In genomic region chr4:127249701-127250349, GRCm38 (mm10) we compare ENCODE assay signal across 9 mouse cellular contexts. TPM values are rescaled to one million over a fixed set of nuclear protein-coding genes. Genes with fewer than 3 reads are reported as not detected.
DNase-seq lines count a peak whose midpoint lies in the region; ATAC-seq and TF ChIP-seq lines count a peak whose summit lies in the region.
"Had no signal": no experiment of that assay in that cellular context is flagged by ENCODE, and none has a peak within 500 bp of the region (broad histone marks: within the 10 kb centered on the region; RNA-seq: fewer than 3 reads in every experiment).

No protein-coding gene starts in this region.

- no peaks in the 10 kb centered on the region for H3K9me3 ChIP-seq in CH12.LX (replicated peaks; ENCODE audit: low read length)
- no peaks in the 10 kb centered on the region for H3K9me3 ChIP-seq in forebrain, embryonic 11.5 days (ENCODE audit: control insufficient read depth, low read length)
- H3K9me3 ChIP-seq in heart, embryonic 15.5 days (replicated peaks) = no peaks in the 10 kb centered on the region
- H3K9me3 ChIP-seq in liver, embryonic 12.5 days (replicated peaks) = no peaks in the 10 kb centered on the region
- H3K9me3 ChIP-seq in neural tube, embryonic 11.5 days (ENCODE audit: control insufficient read depth, low read length) = no peaks in the 10 kb centered on the region
- no peaks in the 10 kb centered on the region for H3K9me3 ChIP-seq in stomach, embryonic 16.5 days (replicated peaks; ENCODE audit: control insufficient read depth, low read length)
- H3K9me3 ChIP-seq: megakaryocyte, embryonic 14.5 days had no signal

- H3K9ac ChIP-seq in CH12.LX (ENCODE audit: insufficient read depth, low read depth) = no peak overlapping the region
- H3K9ac ChIP-seq in forebrain, embryonic 11.5 days (ENCODE audit: low read length) = no peak overlapping the region
- no peak overlapping the region for H3K9ac ChIP-seq in heart, embryonic 15.5 days
- H3K9ac ChIP-seq in liver, embryonic 12.5 days = no peak overlapping the region
- H3K9ac ChIP-seq in neural tube, embryonic 11.5 days (ENCODE audit: low read length) = no peak overlapping the region
- H3K9ac ChIP-seq in stomach, embryonic 16.5 days (ENCODE audit: low read length) = no peak overlapping the region

- peak; percentile 64 to 99 for TF ChIP-seq CTCF in CH12.LX (conservative IDR thresholded peaks at IDR 0.05 in 1 of 2, IDR thresholded peaks at IDR 0.05 in 1 of 2; ENCODE audit: low read depth in 2 of 2, low read length in 2 of 2)

- in situ Hi-C loops in CH12.LX (cut with MboI; ENCODE audit: low pct_ligation_motif_present, low pct_unique_long_range_greater_than_20kb, low sequenced_read_pairs) = loop anchor here (10.0 kb wide), 1 partner anchor 175 kb away; the partner anchor contains the start of gene Zmym6

- peaks cover 0 to 15% of the 10 kb centered on the region in 2 experiments; a peak in 2 of 4 replicates for H3K4me1 ChIP-seq in CH12.LX (ENCODE audit: control insufficient read depth in 1 of 2, insufficient read depth in 2 of 2)
- no peaks in the 10 kb centered on the region for H3K4me1 ChIP-seq in forebrain, embryonic 11.5 days (replicated peaks; ENCODE audit: control insufficient read depth, insufficient read depth, low read length)
- peaks cover 23% of the 10 kb centered on the region for H3K4me1 ChIP-seq in heart, embryonic 15.5 days (replicated peaks)
- peaks cover 12% of the 10 kb centered on the region for H3K4me1 ChIP-seq in liver, embryonic 12.5 days
- H3K4me1 ChIP-seq in neural tube, embryonic 11.5 days (ENCODE audit: control insufficient read depth, insufficient read depth, low read length) = peaks cover under 1% of the 10 kb centered on the region; the same call in 1 of the 2 replicates
- H3K4me1 ChIP-seq in stomach, embryonic 16.5 days (ENCODE audit: control insufficient read depth, insufficient read depth, low read length) = peaks cover 10% of the 10 kb centered on the region

- peak; percentile 86 for TF ChIP-seq RAD21 in CH12.LX (IDR thresholded peaks at IDR 0.05; ENCODE audit: low read depth, low read length)

- no peak for TF ChIP-seq POLR2A in CH12.LX (IDR thresholded peaks at IDR 0.05; ENCODE audit: low read depth, low read length)

- H3K27ac ChIP-seq in CH12.LX (ENCODE audit: insufficient read depth, low read depth) = no peak overlapping the region
- H3K27ac ChIP-seq in forebrain, embryonic 11.5 days (ENCODE audit: low read depth, low read length) = no peak overlapping the region
- no peak overlapping the region for H3K27ac ChIP-seq in heart, embryonic 15.5 days
- no peak overlapping the region for H3K27ac ChIP-seq in liver, embryonic 12.5 days
- no peak overlapping the region for H3K27ac ChIP-seq in neural tube, embryonic 11.5 days (ENCODE audit: low read depth, low read length)
- H3K27ac ChIP-seq in stomach, embryonic 16.5 days (ENCODE audit: low read length) = no peak overlapping the region

- DNase-seq in CH12.LX (ENCODE audit: extremely low read depth) = peak; percentile 93
- DNase-seq in c-Kit-positive CD71-positive TER-119-negative erythroid progenitor cells, embryonic 14.5 days (ENCODE audit: low read depth) = peak; percentile 90
- DNase-seq in forebrain, embryonic 11.5 days (ENCODE audit: low spot score) = peak; percentile 92
- peak; percentile 95 for DNase-seq in kidney, postnatal 14 days
- DNase-seq in neural tube, embryonic 11.5 days (ENCODE audit: low spot score) = peak; percentile 94

- no peak overlapping the region for H3K4me2 ChIP-seq in CH12.LX (ENCODE audit: insufficient read depth, low read depth, poor library complexity, severe bottlenecking)
- H3K4me2 ChIP-seq in forebrain, embryonic 11.5 days (ENCODE audit: low read depth, low read length, severe bottlenecking) = no peak overlapping the region
- no peak overlapping the region for H3K4me2 ChIP-seq in heart, embryonic 15.5 days
- no peak overlapping the region for H3K4me2 ChIP-seq in liver, embryonic 12.5 days
- no peak overlapping the region for H3K4me2 ChIP-seq in neural tube, embryonic 11.5 days (ENCODE audit: low read depth)
- H3K4me2 ChIP-seq in stomach, embryonic 16.5 days (ENCODE audit: low read depth, low read length) = no peak overlapping the region

- H3K4me3 ChIP-seq in CH12.LX (replicated peaks in 1 of 3; ENCODE audit: low read depth in 2 of 3, low read length in 2 of 3, poor library complexity in 1 of 3) = no peak overlapping the region
- no peak overlapping the region for H3K4me3 ChIP-seq in forebrain, embryonic 11.5 days (ENCODE audit: low read depth, low read length)
- no peak overlapping the region for H3K4me3 ChIP-seq in heart, embryonic 15.5 days
- no peak overlapping the region for H3K4me3 ChIP-seq in liver, embryonic 12.5 days
- H3K4me3 ChIP-seq in neural tube, embryonic 11.5 days (ENCODE audit: low read depth, low read length) = no peak overlapping the region
- no peak overlapping the region for H3K4me3 ChIP-seq in stomach, embryonic 16.5 days (replicated peaks; ENCODE audit: low read length)
- H3K4me3 ChIP-seq: megakaryocyte, embryonic 14.5 days had no signal

- WGBS in forebrain, embryonic 11.5 days = 5% methylated on average over 5 of the region's 5 CpGs
- 2% methylated on average over 5 of the region's 5 CpGs for WGBS in heart, embryonic 15.5 days
- 3% methylated on average over 5 of the region's 5 CpGs for WGBS in liver, embryonic 12.5 days (ENCODE audit: insufficient replicate concordance)
- WGBS in neural tube, embryonic 11.5 days = 1% methylated on average over 5 of the region's 5 CpGs
- under 1% methylated on average over 5 of the region's 5 CpGs for WGBS in stomach, embryonic 16.5 days

- H3K79me2 ChIP-seq in CH12.LX (replicated peaks; ENCODE audit: control insufficient read depth, extremely low read depth, insufficient read depth, poor library complexity, severe bottlenecking) = 0 out of 2 replicates have a peak, but pooled peaks cover 1% of the 10 kb centered on the region

- ATAC-seq in forebrain, embryonic 11.5 days (replicated peaks; ENCODE audit: low FRiP score) = peak; percentile 87
- peak; percentile 56 for ATAC-seq in heart, embryonic 15.5 days (replicated peaks; ENCODE audit: insufficient number of reproducible peaks, insufficient read depth, low FRiP score, low read depth)
- peak; percentile 86 for ATAC-seq in liver, embryonic 12.5 days
- ATAC-seq in neural tube, embryonic 11.5 days (ENCODE audit: insufficient read depth, low FRiP score, low TSS enrichment) = peak; percentile 74; the same call in 1 of the 2 replicates
- ATAC-seq in stomach, embryonic 16.5 days (ENCODE audit: insufficient read depth, low FRiP score) = peak; percentile 86

- dilution Hi-C loops in CH12.LX (cut with MboI; ENCODE audit: extremely low pct_ligation_motif_present, extremely low pct_unique_long_range_greater_than_20kb, low sequenced_read_pairs) = no loop called here

- peaks cover 2% of the 10 kb centered on the region for H3K27me3 ChIP-seq in CH12.LX (replicated peaks)
- H3K27me3 ChIP-seq in forebrain, embryonic 11.5 days (ENCODE audit: control insufficient read depth, insufficient read depth, low read length) = no peaks in the 10 kb centered on the region
- no peaks in the 10 kb centered on the region for H3K27me3 ChIP-seq in heart, embryonic 15.5 days
- H3K27me3 ChIP-seq in liver, embryonic 12.5 days (replicated peaks) = 0 out of 2 replicates have a peak, but pooled peaks cover 7% of the 10 kb centered on the region
- no peaks in the 10 kb centered on the region for H3K27me3 ChIP-seq in neural tube, embryonic 11.5 days (ENCODE audit: control insufficient read depth, insufficient read depth, low read length)
- H3K27me3 ChIP-seq in stomach, embryonic 16.5 days (ENCODE audit: control insufficient read depth, insufficient read depth, low read length) = no peaks in the 10 kb centered on the region; the same call in 1 of the 2 replicates

- peaks cover 12 to 31% of the 10 kb centered on the region in 2 experiments for H3K36me3 ChIP-seq in CH12.LX (replicated peaks in 1 of 2; ENCODE audit: control insufficient read depth in 1 of 2, insufficient read depth in 1 of 2, low read length in 1 of 2)
- H3K36me3 ChIP-seq in forebrain, embryonic 11.5 days (ENCODE audit: control insufficient read depth, insufficient read depth, low read length) = no peaks in the 10 kb centered on the region
- H3K36me3 ChIP-seq in heart, embryonic 15.5 days = peaks cover 9% of the 10 kb centered on the region; the same call in 1 of the 2 replicates
- H3K36me3 ChIP-seq in liver, embryonic 12.5 days = peaks cover 25% of the 10 kb centered on the region
- H3K36me3 ChIP-seq in neural tube, embryonic 11.5 days (ENCODE audit: control insufficient read depth, insufficient read depth, low read length) = no peaks in the 10 kb centered on the region
- no peaks in the 10 kb centered on the region; the same call in 1 of the 2 replicates for H3K36me3 ChIP-seq in stomach, embryonic 16.5 days (ENCODE audit: control insufficient read depth, insufficient read depth, low read length)

- no peak for TF ChIP-seq EP300 in CH12.LX (IDR thresholded peaks at IDR 0.05; ENCODE audit: low read length)

TF ChIP-seq in CH12.LX, 34 proteins besides CTCF, POLR2A, EP300 and RAD21 (continues in another document):
- TF ChIP-seq ELF1 (IDR thresholded peaks at IDR 0.05; ENCODE audit: low read depth, low read length) (0 out of 2 replicates have a peak, but pooled peaks have one; percentile 42), ZNF384 (IDR thresholded peaks at IDR 0.05; ENCODE audit: low read depth, low read length) (no peak), NELFE (IDR thresholded peaks at IDR 0.05; ENCODE audit: low read depth, low read length) (peak; percentile 74; the same call in 1 of the 2 replicates), PAX5 (IDR thresholded peaks at IDR 0.05; ENCODE audit: low read length) (no peak), ZC3H11A (IDR thresholded peaks at IDR 0.05; ENCODE audit: low read depth, low read length) (peak; percentile 61), MXI1 (IDR thresholded peaks at IDR 0.05; ENCODE audit: low read depth, low read length) (no peak), TCF12 (IDR thresholded peaks at IDR 0.05; ENCODE audit: low read depth, low read length) (no peak), POLR2AphosphoS2 (IDR thresholded peaks at IDR 0.05; ENCODE audit: low read depth, low read length) (no peak), IRF4 (IDR thresholded peaks at IDR 0.05; ENCODE audit: low read depth, low read length) (peak; percentile 34; the same call in 1 of the 2 replicates), RCOR1 (conservative IDR thresholded peaks at IDR 0.05; ENCODE audit: low read depth, low read length) (no peak)

RNA-seq across cellular contexts. Expression of gene Smim12, which starts 6.2 kb away (rescaled TPM):
- total RNA-seq in CH12.LX (2012; rRNA removed) (33.6 and 36.6 TPM in 2 replicates), CH12.LX (2014; rRNA removed) (28.7 and 31.3 TPM in 2 replicates)
- 27.7 and 30.9 TPM in 2 replicates for polyA plus RNA-seq in CH12.LX (2012; ENCODE audit: insufficient read length, low read depth)
- polyA plus RNA-seq in forebrain, embryonic 11.5 days (2014; fragmentation: Nextera tagmentation; extraction: Ambion mirVana) = 53.3 and 54.5 TPM in 2 replicates
- polyA plus RNA-seq in heart, embryonic 15.5 days (2015; fragmentation: Nextera tagmentation; extraction: Ambion mirVana) = 52.0 and 60.7 TPM in 2 replicates
- polyA plus RNA-seq in liver, embryonic 12.5 days (2016; fragmentation: Nextera tagmentation; extraction: Ambion mirVana) = 33.9 and 35.3 TPM in 2 replicates
- 57.0 and 58.6 TPM in 2 replicates for polyA plus RNA-seq in neural tube, embryonic 11.5 days (2014; fragmentation: Nextera tagmentation; extraction: Ambion mirVana)
- polyA plus RNA-seq in stomach, embryonic 16.5 days (2015; fragmentation: Nextera tagmentation; extraction: Ambion mirVana) = 56.2 and 56.4 TPM in 2 replicates
